Mouse (Mus musculus) embryonic fibroblast, embryonic 13.5 days (primary cell): ENCODE measurements around the gene Selenoi. TPM values are rescaled to one million over a fixed set of nuclear protein-coding genes. Genes with fewer than 3 reads are reported as not detected.
A peak's percentile ranks its signal among the peaks of the same experiment; 100 is the strongest.
"Not testable (repeated sequence)": the region's sequence is repeated elsewhere in the genome, so short reads cannot be mapped to it uniquely, and the experiment has no call there.

Source experiments
- H3K27ac ChIP-seq: 2 replicates; pipeline ENCODE4 v1.5.1; 2012; ENCODE audit warnings: low read length, control low read depth, inconsistent platforms; ENCODE audit not compliant: insufficient read depth
- H3K4me1 ChIP-seq: 2 replicates; pipeline ENCODE4 v1.6.1; 2011; ENCODE audit warnings: low read length; ENCODE audit not compliant: control insufficient read depth, insufficient read depth
- H3K4me3 ChIP-seq: 2 replicates; pipeline ENCODE4 v1.5.1; 2011; ENCODE audit warnings: mild to moderate bottlenecking, control low read depth, low read length; ENCODE audit not compliant: insufficient read depth
- CTCF ChIP-seq: IDR thresholded peaks from 2 replicates; pipeline ENCODE4 v1.5.1; 2011; ENCODE audit warnings: mild to moderate bottlenecking, control low read depth, low read length, moderate library complexity, borderline replicate concordance; ENCODE audit not compliant: insufficient read depth
- POLR2A ChIP-seq: IDR thresholded peaks from 2 replicates; pipeline ENCODE4 v1.6.1; 2011; ENCODE audit warnings: low read depth, mild to moderate bottlenecking, control low read depth, low read length, moderate library complexity
- polyA plus RNA-seq: library from polyadenylated mRNA; stranded (reverse); fragments of >200 nt; gene quantifications from 2 replicates; pipeline ENCODE4 v1.2.4, GENCODE M21; 2011; ENCODE audit warnings: low read depth; ENCODE audit not compliant: missing spikeins, insufficient read length

The Selenoi gene
- polyA plus RNA-seq, 1 experiment: 65.2 TPM

GRCm38 (mm10) chr5:30205493-30205892, 26.9 kb upstream of the Selenoi start, which contains the start of gene Adgrf3:
Adgrf3 (minus strand) TSS chr5:30205722.
- no peak within 1 kb of the TSS for H3K4me3 ChIP-seq
- H3K27ac ChIP-seq: no peak within 1 kb of the TSS
- TF ChIP-seq CTCF: no peak
- TF ChIP-seq POLR2A: no peak
- H3K4me1 ChIP-seq: no peaks in the 10 kb centered on the region

- TF ChIP-seq POLR2A (no peak), CTCF (no peak)
- no peaks in the 10 kb centered on the region for H3K4me1 ChIP-seq
Observed at GRCm38 (mm10) chr5:30207276-30207675, 25.1 kb upstream of the Selenoi start.

GRCm38 (mm10) chr5:30210758-30211157, 21.6 kb upstream of the Selenoi start:
- not testable (repeated sequence) for H3K27ac ChIP-seq, H3K4me1 ChIP-seq, H3K4me3 ChIP-seq

More at GRCm38 (mm10) chr5:30207276-30207675, 25.1 kb upstream of the Selenoi start:
- Histone ChIP-seq H3K27ac (no peak overlapping the region), H3K4me3 (no peak overlapping the region)

- no peak overlapping the region for H3K4me3 ChIP-seq
Observed at GRCm38 (mm10) chr5:30214889-30215288, 17.5 kb upstream of the Selenoi start.

GRCm38 (mm10) chr5:30215970-30216369, 16.4 kb upstream of the Selenoi start:
- H3K4me3 ChIP-seq: no peak overlapping the region
- H3K4me1 ChIP-seq: no peaks in the 10 kb centered on the region; the same call in 1 of the 2 replicates
- H3K27ac ChIP-seq: no peak overlapping the region
- TF ChIP-seq CTCF: no peak

More at GRCm38 (mm10) chr5:30214889-30215288, 17.5 kb upstream of the Selenoi start:
- TF ChIP-seq CTCF (no peak), POLR2A (no peak)
- H3K27ac ChIP-seq: no peak overlapping the region
- H3K4me1 ChIP-seq: no peaks in the 10 kb centered on the region; the same call in 1 of the 2 replicates

GRCm38 (mm10) chr5:30219715-30220114, 12.7 kb upstream of the Selenoi start:
- TF ChIP-seq CTCF: no peak
- TF ChIP-seq POLR2A: no peak
- Histone ChIP-seq H3K4me3 (no peak overlapping the region), H3K4me1 (peaks cover 2% of the 10 kb centered on the region; the same call in 1 of the 2 replicates), H3K27ac (no peak overlapping the region)

- no peak overlapping the region for H3K4me3 ChIP-seq
- no peak for TF ChIP-seq POLR2A
- TF ChIP-seq CTCF: no peak
- H3K4me1 ChIP-seq: peaks cover 2% of the 10 kb centered on the region; the same call in 1 of the 2 replicates
- H3K27ac ChIP-seq: no peak overlapping the region
Observed at GRCm38 (mm10) chr5:30220666-30221065, 11.7 kb upstream of the Selenoi start.

GRCm38 (mm10) chr5:30222681-30223080, 9.7 kb upstream of the Selenoi start:
- Histone ChIP-seq H3K4me1 (0 out of 2 replicates have a peak, but pooled peaks cover 2% of the 10 kb centered on the region), H3K4me3 (no peak overlapping the region), H3K27ac (peak overlapping the region; percentile 77)
- TF ChIP-seq POLR2A: no peak
- TF ChIP-seq CTCF: no peak

GRCm38 (mm10) chr5:30230901-30231300, 1.5 kb upstream of the Selenoi start:
- Histone ChIP-seq H3K4me3 (no peak overlapping the region), H3K4me1 (peaks cover 2% of the 10 kb centered on the region; the same call in 1 of the 2 replicates), H3K27ac (no peak overlapping the region)
- TF ChIP-seq POLR2A (no peak), CTCF (peak; percentile 62; the same call in 1 of the 2 replicates)

GRCm38 (mm10) chr5:30231891-30232270, 500 bp upstream of the Selenoi start:
- H3K27ac ChIP-seq: peak overlapping the region; percentile 46
- peaks cover 2% of the 10 kb centered on the region; the same call in 1 of the 2 replicates for H3K4me1 ChIP-seq
- TF ChIP-seq CTCF (no peak), POLR2A (no peak)
- H3K4me3 ChIP-seq: peak overlapping the region; percentile 88

- peak overlapping the region; percentile 96 for H3K4me3 ChIP-seq
- H3K27ac ChIP-seq: peak overlapping the region; percentile 45
- TF ChIP-seq CTCF (no peak), POLR2A (no peak)
- peaks cover 2% of the 10 kb centered on the region; the same call in 1 of the 2 replicates for H3K4me1 ChIP-seq
Observed at GRCm38 (mm10) chr5:30233042-30233441, 661 bp downstream of the Selenoi start.
